Mouse (Mus musculus): Measurements from ENCODE around the gene Idh3g.

Gene Idh3g

GRCm38 (mm10) chrX:73786364-73787224, at the start of gene Idh3g, which contains the start of gene Ssr4:
Gene Idh3g, minus strand, starts transcription at chrX:73786897.
Gene Ssr4, plus strand, starts transcription at chrX:73787028.
- DNase-seq = peak; percentile 94

- DNase-seq = no peak
These were observed 49.0 kb upstream of the Idh3g start for GRCm38 (mm10) chrX:73835731-73836130.

GRCm38 (mm10) chrX:73824185-73825151, 37.8 kb upstream of the Idh3g start, which contains the start of gene Pdzd4:
Gene Pdzd4, minus strand, starts transcription at chrX:73824969.
- peak; percentile 79 for DNase-seq

GRCm38 (mm10) chrX:73823747-73824146, 37.0 kb upstream of the Idh3g start:
- DNase-seq = no peak

- no peak for DNase-seq
These were observed 30.1 kb upstream of the Idh3g start for GRCm38 (mm10) chrX:73816596-73817314.

GRCm38 (mm10) chrX:73815072-73815471, 28.4 kb upstream of the Idh3g start:
- DNase-seq = no peak

- DNase-seq = no peak
These were observed 19.1 kb upstream of the Idh3g start for GRCm38 (mm10) chrX:73805814-73806213.

GRCm38 (mm10) chrX:73798502-73798901, 11.8 kb upstream of the Idh3g start:
- DNase-seq = peak; percentile 85

GRCm38 (mm10) chrX:73797511-73797910, 10.8 kb upstream of the Idh3g start:
- no peak for DNase-seq

GRCm38 (mm10) chrX:73793505-73793904, 6.8 kb upstream of the Idh3g start:
- no peak for DNase-seq

- DNase-seq = no peak
These were observed 6.3 kb upstream of the Idh3g start for GRCm38 (mm10) chrX:73793039-73793438.

GRCm38 (mm10) chrX:73788501-73788900, 1.8 kb upstream of the Idh3g start:
- no peak for DNase-seq

GRCm38 (mm10) chrX:73787225-73787558, 495 bp upstream of the Idh3g start:
- no peak for DNase-seq

GRCm38 (mm10) chrX:73785666-73786065, 1.0 kb downstream of the Idh3g start:
- no peak for DNase-seq

GRCm38 (mm10) chrX:73782227-73782626, 4.5 kb downstream of the Idh3g start:
- DNase-seq = no peak

- peak; percentile 70 for DNase-seq
These were observed 11.8 kb downstream of the Idh3g start for GRCm38 (mm10) chrX:73774802-73775483.

GRCm38 (mm10) chrX:73774168-73774760, 12.4 kb downstream of the Idh3g start, which contains the start of gene Srpk3:
Gene Srpk3, plus strand, starts transcription at chrX:73774405.
- peak; percentile 31 for DNase-seq

- peak; percentile 42 for DNase-seq
These were observed 19.4 kb downstream of the Idh3g start for GRCm38 (mm10) chrX:73767267-73767666.

GRCm38 (mm10) chrX:73765311-73765710, 21.4 kb downstream of the Idh3g start:
- DNase-seq = peak; percentile 83

- no peak for DNase-seq
These were observed 27.9 kb downstream of the Idh3g start for GRCm38 (mm10) chrX:73758611-73759290.

All from kidney, postnatal 10 days (tissue).